Mouse (Mus musculus): ENCODE data around the gene Ust.

GRCm38 (mm10) chr10:8444052-8444451 lies 74.6 kb downstream of the Ust start:
- no peak for TF ChIP-seq MAX (IDR thresholded peaks at IDR 0.05)
- TF ChIP-seq CTCF (IDR thresholded peaks at IDR 0.05; ENCODE audit: control insufficient read depth, insufficient read depth, insufficient read length), result no peak
- no peak for TF ChIP-seq USF1 (IDR thresholded peaks at IDR 0.05; ENCODE audit: low read depth)
